Mouse (Mus musculus) CD4-positive, CD25-positive, alpha-beta regulatory T cell (primary cell): ENCODE data around the gene Galnt4. TPM values are rescaled to one million over a fixed set of nuclear protein-coding genes. Genes with fewer than 3 reads are reported as not detected.

ENCODE experiments used
- polyA plus RNA-seq: library from polyadenylated mRNA; unstranded; fragments of 100-300 nt; shearing (Covaris generic); gene quantifications from one replicate; pipeline ENCODE4 v1.2.1, GENCODE M21; 2017

The Galnt4 gene
- 8.6 TPM for polyA plus RNA-seq

GRCm38 (mm10) chr10:99107964-99108363, at the start of gene Galnt4:
Gene Galnt4 (plus strand): TSS chr10:99108159.

DNA sequence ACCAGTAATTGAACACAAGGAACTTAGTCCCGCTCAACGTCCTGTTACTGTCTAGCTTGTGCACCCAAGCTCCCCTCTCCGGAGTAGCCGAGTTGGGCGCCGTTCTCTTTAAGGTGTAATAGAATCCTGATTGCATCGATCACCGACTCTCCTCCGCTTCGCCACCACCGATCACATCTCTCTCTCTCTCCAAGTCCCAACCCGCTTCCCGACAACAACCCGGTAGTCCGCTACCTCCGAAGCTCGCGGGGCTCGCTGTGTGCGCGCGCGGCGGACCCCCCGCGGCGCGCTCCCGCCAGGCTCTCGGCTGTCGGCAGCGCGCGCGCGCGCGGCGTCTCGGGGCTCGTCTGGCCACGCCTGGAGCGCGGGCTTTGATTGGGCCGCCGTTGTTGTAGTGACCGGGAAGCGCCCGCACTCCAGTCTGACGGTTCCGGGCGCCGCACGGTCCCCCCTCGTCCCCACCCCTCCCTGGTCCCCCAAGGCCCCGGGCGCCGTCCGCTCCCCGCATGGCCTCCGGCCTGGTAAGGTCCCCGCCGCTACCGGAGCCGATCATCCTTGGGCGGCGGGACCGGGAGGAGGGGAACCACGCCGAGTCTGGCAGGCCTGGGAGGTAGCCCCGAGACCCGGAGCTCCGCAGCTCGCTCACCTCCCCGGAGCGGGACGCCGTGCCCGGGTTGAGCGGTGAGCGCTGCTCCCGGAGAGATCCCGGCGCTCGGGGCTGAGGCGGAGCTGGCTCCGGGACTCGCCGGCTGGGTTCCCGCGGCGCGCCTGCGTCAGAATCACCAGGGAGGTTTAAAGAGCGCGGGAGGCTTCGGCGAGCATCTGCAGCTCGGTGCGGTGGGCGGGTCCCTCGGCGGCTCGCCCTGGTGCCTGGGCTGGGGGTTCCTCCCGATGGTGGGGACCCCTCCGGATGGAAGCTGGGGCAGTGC, 992 bp upstream of the Galnt4 start, which contains the start of gene Poc1b:
TSS of gene Poc1b (plus strand) at position 334 of the 929 bp plus-strand sequence.

DNA sequence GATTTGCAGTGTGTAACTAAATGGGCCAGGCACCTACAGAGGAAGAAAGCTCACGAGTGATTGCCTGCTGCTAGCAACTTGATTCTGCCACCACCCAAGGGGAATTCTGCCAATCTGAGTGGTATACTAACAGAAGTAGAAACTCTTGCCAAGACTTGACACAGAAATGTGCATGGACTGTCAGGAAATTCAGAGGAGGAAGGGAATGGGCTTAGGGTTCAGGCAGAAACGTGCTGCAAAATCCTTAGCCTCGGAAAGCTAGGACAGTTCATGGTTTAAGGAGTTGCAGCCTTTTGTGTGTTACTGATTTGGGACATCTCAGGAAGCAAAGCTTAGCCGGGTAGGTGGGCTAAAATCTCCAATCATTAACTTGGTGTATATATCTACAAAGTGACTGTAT, 18.3 kb downstream of the Galnt4 start, which contains the start of gene Phxr2:
TSS of gene Phxr2 (minus strand) at position 101 of the 400 bp plus-strand sequence.

Other genes starting within 250 kb of the Galnt4 start
- gene Atp2b1, start 193.8 kb upstream of the Galnt4 start, polyA plus RNA-seq = 160 TPM
- gene Poc1b, start 1.1 kb upstream of the Galnt4 start, polyA plus RNA-seq = 26.9 TPM
- gene Phxr2, start 18.2 kb downstream of the Galnt4 start, polyA plus RNA-seq = 1.3 TPM
- 39.6 TPM for gene Dusp6, start 155.1 kb downstream of the Galnt4 start, polyA plus RNA-seq